ENCODE assay signal across 21 mouse cellular contexts in genomic region chr2:106522961-106523360, GRCm38 (mm10).
"Had no signal": no experiment of that assay in that cellular context is flagged by ENCODE, and none has a peak within 500 bp of the region (broad histone marks: within the 10 kb centered on the region; RNA-seq: fewer than 3 reads in every experiment).

No protein-coding gene starts in this region.

- H3K9me3 ChIP-seq: liver, embryonic 13.5 days; megakaryocyte, embryonic 14.5 days; midbrain, embryonic 10.5 days; midbrain, embryonic 13.5 days; neural tube, embryonic 13.5 days had no signal

- H3K9ac ChIP-seq: liver, embryonic 13.5 days; lung, embryonic 14.5 days; midbrain, embryonic 13.5 days; neural tube, embryonic 13.5 days had no signal

- DNase-seq: kidney, adult 2 months; kidney, postnatal 25 days; layer of hippocampus, adult 9-11 months; liver, embryonic 13.5 days; lung, embryonic 14.5 days; retina, postnatal 1 day; right cerebral cortex, postnatal 14 days; thymus, adult 2 months; thymus, postnatal 14 days; thymus, postnatal 4 days had no signal

- H3K27ac ChIP-seq: kidney, postnatal 0 days; liver, embryonic 13.5 days; macrophage; midbrain, embryonic 10.5 days; midbrain, embryonic 13.5 days; neural tube, embryonic 13.5 days had no signal

- H3K36me3 ChIP-seq: liver, embryonic 13.5 days; midbrain, embryonic 10.5 days; midbrain, embryonic 13.5 days; neural tube, embryonic 13.5 days had no signal

- H3K4me3 ChIP-seq: layer of hippocampus, adult 2 months; liver, embryonic 13.5 days; megakaryocyte, embryonic 14.5 days; midbrain, embryonic 10.5 days; midbrain, embryonic 13.5 days; myocyte; neural tube, embryonic 13.5 days had no signal

- ATAC-seq: intestine, postnatal 0 days; lung, postnatal 0 days; midbrain, embryonic 13.5 days; midbrain, embryonic 16.5 days had no signal

- H3K27me3 ChIP-seq: liver, embryonic 13.5 days; megakaryocyte, embryonic 14.5 days; midbrain, embryonic 13.5 days; neural tube, embryonic 13.5 days had no signal

- H3K4me1 ChIP-seq: liver, embryonic 13.5 days; megakaryocyte, embryonic 14.5 days had no signal

- H3K4me2 ChIP-seq: liver, embryonic 13.5 days; lung, embryonic 14.5 days; midbrain, embryonic 13.5 days; neural tube, embryonic 13.5 days had no signal
